Mouse (Mus musculus) adrenal gland, postnatal 4 days (tissue): ENCODE results near the gene Cdan1. TPM values are rescaled to one million over a fixed set of nuclear protein-coding genes. Genes with fewer than 3 reads are reported as not detected.

Experiments
- DNase-seq, 2 experiments: peaks; one replicate each; pipeline ENCODE4 v3.0.0; 2021 to 2022; ENCODE audit warnings: low spot score in 2 of 2, mixed read lengths in 2 of 2
- long read RNA-seq, 2 experiments: library from polyadenylated mRNA; stranded (forward); transcript quantifications; one replicate each; pipeline ENCODE4 v2.0.0; 2021
- total RNA-seq, 2 experiments: library from RNA; stranded (reverse); gene quantifications; 2 replicates each; pipeline ENCODE4 v1.2.3; 2021

Cdan1 gene
- total RNA-seq = 10 to 100 TPM; 28.5 to 34.8 TPM
- long read RNA-seq, experiment 1, partial matches to known transcripts = 1 of 2 reads
- long read RNA-seq, experiment 1, other reads (novel, unspliced or antisense) = 1 of 2 reads
- long read RNA-seq, experiment 2, partial matches to known transcripts = 6 of 15 reads
- long read RNA-seq, experiment 2, other reads (novel, unspliced or antisense) = 9 of 15 reads

GRCm38 (mm10) chr2:120849449-120850423 lies at the start of gene Cdan1:
Gene Cdan1, minus strand, starts transcription at chr2:120850128.
- DNase-seq = peak; percentile 10 to 11

GRCm38 (mm10) chr2:120896361-120896760 lies 46.4 kb upstream of the Cdan1 start:
- no peak for DNase-seq

- no peak for DNase-seq
Measured at GRCm38 (mm10) chr2:120887601-120888000, 37.7 kb upstream of the Cdan1 start.

GRCm38 (mm10) chr2:120873192-120873591 lies 23.3 kb upstream of the Cdan1 start:
- no peak for DNase-seq

- no peak for DNase-seq
Measured at GRCm38 (mm10) chr2:120871447-120872336, 21.8 kb upstream of the Cdan1 start.

GRCm38 (mm10) chr2:120867336-120867735 lies 17.4 kb upstream of the Cdan1 start:
- DNase-seq = no peak

- DNase-seq = no peak
Measured at GRCm38 (mm10) chr2:120866561-120866960, 16.6 kb upstream of the Cdan1 start.

GRCm38 (mm10) chr2:120863389-120863788 lies 13.5 kb upstream of the Cdan1 start:
- DNase-seq = no peak

- no peak for DNase-seq
Measured at GRCm38 (mm10) chr2:120860699-120861098, 10.8 kb upstream of the Cdan1 start.

- DNase-seq = no peak
Measured at GRCm38 (mm10) chr2:120858131-120858530, 8.2 kb upstream of the Cdan1 start.

- DNase-seq = no peak
Measured at GRCm38 (mm10) chr2:120853151-120853550, 3.2 kb upstream of the Cdan1 start.

- no peak for DNase-seq
Measured at GRCm38 (mm10) chr2:120852626-120853025, 2.7 kb upstream of the Cdan1 start.

GRCm38 (mm10) chr2:120850424-120851082 lies 625 bp upstream of the Cdan1 start, which contains the start of gene Ttbk2:
Gene Ttbk2, minus strand, starts transcription at chr2:120850604.
- peak; percentile 97 to 98 for DNase-seq

GRCm38 (mm10) chr2:120845280-120845679 lies 4.6 kb downstream of the Cdan1 start:
- no peak for DNase-seq

- no peak for DNase-seq
Measured at GRCm38 (mm10) chr2:120843990-120844389, 5.9 kb downstream of the Cdan1 start.

- no peak for DNase-seq
Measured at GRCm38 (mm10) chr2:120841211-120841610, 8.7 kb downstream of the Cdan1 start.

GRCm38 (mm10) chr2:120835167-120835566 lies 14.8 kb downstream of the Cdan1 start:
- DNase-seq = no peak

GRCm38 (mm10) chr2:120826936-120827638 lies 22.8 kb downstream of the Cdan1 start:
- DNase-seq = no peak

- no peak for DNase-seq
Measured at GRCm38 (mm10) chr2:120770265-120770935, 79.5 kb downstream of the Cdan1 start.
